Mouse (Mus musculus) limb, embryonic 11.5 days (tissue): ENCODE measurements at regions not wholly inside any gene's neighbourhood (a gene's known extent, or its start where the extent isn't known, plus 50 kb on each side); places are given as distances from the start of the nearest gene placed in this dataset.

Experiments
- ATAC-seq: fragments of 200-750 bp; cut with Nextera tagmentation; 2 replicates; pipeline ENCODE4 v1.8.0; 2017; ENCODE audit warnings: low read depth; ENCODE audit not compliant: insufficient number of reproducible peaks, low FRiP score, low TSS enrichment
- DNase-seq: peaks from one replicate; pipeline ENCODE4 v3.0.0-alpha.2; 2015; ENCODE audit warnings: low spot score
- H3K27ac ChIP-seq: fragments of 300-500 bp; sonication (generic); replicated peaks from 2 replicates; pipeline ENCODE4 v1.5.1; 2014; ENCODE audit warnings: low read depth, mild to moderate bottlenecking, low read length
- H3K27me3 ChIP-seq: fragments of 300-500 bp; sonication (generic); 2 replicates; pipeline ENCODE4 v1.6.1; 2014; ENCODE audit warnings: mild to moderate bottlenecking, low read length, mixed read lengths; ENCODE audit not compliant: control insufficient read depth, insufficient read depth
- H3K36me3 ChIP-seq: fragments of 300-500 bp; sonication (generic); 2 replicates; pipeline ENCODE4 v1.6.1; 2014; ENCODE audit warnings: mild to moderate bottlenecking, low read length, moderate library complexity, mixed read lengths; ENCODE audit not compliant: control insufficient read depth, insufficient read depth
- H3K4me1 ChIP-seq: fragments of 300-500 bp; sonication (generic); 2 replicates; pipeline ENCODE4 v1.6.1; 2014; ENCODE audit warnings: low read length, mixed read lengths; ENCODE audit not compliant: control insufficient read depth, insufficient read depth
- H3K4me2 ChIP-seq: fragments of 300-500 bp; sonication (generic); 2 replicates; pipeline ENCODE4 v1.6.1; 2014; ENCODE audit warnings: low read depth, mild to moderate bottlenecking, moderate library complexity; ENCODE audit not compliant: severe bottlenecking
- H3K4me3 ChIP-seq: fragments of 300-500 bp; sonication (generic); 2 replicates; pipeline ENCODE4 v1.5.1; 2014; ENCODE audit warnings: low read depth, low read length
- H3K9ac ChIP-seq: fragments of 300-500 bp; sonication (generic); 2 replicates; pipeline ENCODE4 v1.6.1; 2014; ENCODE audit warnings: mild to moderate bottlenecking, low read length
- H3K9me3 ChIP-seq: fragments of 300-500 bp; sonication (generic); 2 replicates; pipeline ENCODE4 v1.6.1; 2016; ENCODE audit warnings: low read length; ENCODE audit not compliant: control insufficient read depth
- WGBS: fragments of 180-500 bp; shearing (Covaris S2); extraction: QIAGEN DNeasy Blood & Tissue Kit; methylation state at CpG from one replicate; pipeline ENCODE4 v1.1.7; 2014; 5-methylcytosine and 5-hydroxymethylcytosine counted together

- Histone ChIP-seq H3K9me3 (no peaks in the 10 kb centered on the region), H3K4me2 (no peak overlapping the region), H3K9ac (no peak overlapping the region), H3K4me1 (peaks cover 4% of the 10 kb centered on the region; the same call in 1 of the 2 replicates), H3K27ac (no peak overlapping the region), H3K36me3 (no peaks in the 10 kb centered on the region), H3K27me3 (no peaks in the 10 kb centered on the region), H3K4me3 (no peak overlapping the region)
- 2% methylated on average over 4 of the region's 4 CpGs for WGBS
- ATAC-seq, result no peak
- DNase-seq, result no peak
These were observed 174.3 kb downstream of the Ndfip2 start for GRCm38 (mm10) chr14:105432670-105433069.

GRCm38 (mm10) chr14:105431584-105431983 is 173.2 kb downstream of the Ndfip2 start:
- ATAC-seq, result no peak
- Histone ChIP-seq H3K9ac (no peak overlapping the region), H3K27ac (no peak overlapping the region), H3K4me2 (no peak overlapping the region), H3K4me1 (peaks cover 6% of the 10 kb centered on the region; the same call in 1 of the 2 replicates), H3K27me3 (no peaks in the 10 kb centered on the region), H3K9me3 (no peaks in the 10 kb centered on the region), H3K36me3 (no peaks in the 10 kb centered on the region), H3K4me3 (no peak overlapping the region)
- WGBS, result 93% methylated on average over 4 of the region's 4 CpGs
- no peak for DNase-seq

- Histone ChIP-seq H3K4me1 (peaks cover 6% of the 10 kb centered on the region; the same call in 1 of the 2 replicates), H3K4me2 (no peak overlapping the region), H3K36me3 (no peaks in the 10 kb centered on the region), H3K9ac (no peak overlapping the region), H3K9me3 (no peaks in the 10 kb centered on the region), H3K27ac (no peak overlapping the region), H3K4me3 (no peak overlapping the region), H3K27me3 (no peaks in the 10 kb centered on the region)
- DNase-seq, result no peak
- no peak for ATAC-seq
- 72% methylated on average over 5 of the region's 5 CpGs for WGBS
These were observed 171.4 kb downstream of the Ndfip2 start for GRCm38 (mm10) chr14:105429664-105430257.

GRCm38 (mm10) chr14:105427474-105427901 is 169.1 kb downstream of the Ndfip2 start:
- Histone ChIP-seq H3K4me1 (peaks cover 3% of the 10 kb centered on the region; the same call in 1 of the 2 replicates), H3K9me3 (no peaks in the 10 kb centered on the region), H3K4me3 (no peak overlapping the region), H3K4me2 (0 out of 2 replicates have a peak overlapping the region, but pooled peaks have one; percentile 7), H3K27me3 (no peaks in the 10 kb centered on the region), H3K36me3 (no peaks in the 10 kb centered on the region), H3K9ac (no peak overlapping the region), H3K27ac (no peak overlapping the region)
- 55% methylated on average over 17 of the region's 17 CpGs for WGBS
- ATAC-seq (peak; percentile 54; the same call in 1 of the 2 replicates), DNase-seq (peak; percentile 32)

GRCm38 (mm10) chr14:105426597-105427334 is 168.4 kb downstream of the Ndfip2 start:
- no peaks in the 10 kb centered on the region for H3K36me3 ChIP-seq
- no peaks in the 10 kb centered on the region for H3K9me3 ChIP-seq
- ATAC-seq, result no peak
- H3K27ac ChIP-seq, result no peak overlapping the region
- WGBS, result 58% methylated on average over 19 of the region's 19 CpGs
- peak; percentile 36 for DNase-seq
- H3K4me2 ChIP-seq, result no peak overlapping the region
- no peak overlapping the region for H3K9ac ChIP-seq
- H3K4me1 ChIP-seq, result 0 out of 2 replicates have a peak, but pooled peaks cover 3% of the 10 kb centered on the region
- H3K4me3 ChIP-seq, result no peak overlapping the region
- no peaks in the 10 kb centered on the region for H3K27me3 ChIP-seq

GRCm38 (mm10) chr14:105417967-105418366 is 159.6 kb downstream of the Ndfip2 start:
- whole genome bisulfite sequencing, result 65% methylated on average over 4 of the region's 4 CpGs
- DNase-seq (no peak), ATAC-seq (no peak)
- Histone ChIP-seq H3K9me3 (no peaks in the 10 kb centered on the region), H3K27ac (no peak overlapping the region), H3K9ac (no peak overlapping the region), H3K4me2 (no peak overlapping the region), H3K4me3 (no peak overlapping the region), H3K4me1 (no peaks in the 10 kb centered on the region; the same call in none of the 2 replicates), H3K27me3 (no peaks in the 10 kb centered on the region), H3K36me3 (no peaks in the 10 kb centered on the region)

- no peak for DNase-seq
- Histone ChIP-seq H3K9me3 (no peaks in the 10 kb centered on the region), H3K27me3 (no peaks in the 10 kb centered on the region), H3K4me2 (no peak overlapping the region), H3K4me3 (no peak overlapping the region), H3K9ac (no peak overlapping the region), H3K27ac (no peak overlapping the region; the same call in 1 of the 2 replicates), H3K36me3 (no peaks in the 10 kb centered on the region), H3K4me1 (no peaks in the 10 kb centered on the region; the same call in none of the 2 replicates)
- WGBS, result 53% methylated on average over 8 of the region's 8 CpGs
- 0 out of 2 replicates have a peak, but pooled peaks have one; percentile 26 for ATAC-seq
These were observed 159.1 kb downstream of the Ndfip2 start for GRCm38 (mm10) chr14:105417458-105417960.

- H3K27me3 ChIP-seq, result no peaks in the 10 kb centered on the region
- ATAC-seq, result 0 out of 2 replicates have a peak, but pooled peaks have one; percentile 35
- H3K36me3 ChIP-seq, result no peaks in the 10 kb centered on the region
- H3K9ac ChIP-seq, result no peak overlapping the region
- H3K4me1 ChIP-seq, result no peaks in the 10 kb centered on the region; the same call in none of the 2 replicates
- H3K27ac ChIP-seq, result no peak overlapping the region; the same call in 1 of the 2 replicates
- no peak for DNase-seq
- H3K9me3 ChIP-seq, result no peaks in the 10 kb centered on the region
- H3K4me2 ChIP-seq, result no peak overlapping the region
- 43% methylated on average over 7 of the region's 7 CpGs for WGBS
- H3K4me3 ChIP-seq, result no peak overlapping the region
These were observed 158.6 kb downstream of the Ndfip2 start for GRCm38 (mm10) chr14:105416964-105417363.
